Mouse (Mus musculus) kidney, adult 10 weeks (tissue): ENCODE results near the gene Samt2. TPM values are rescaled to one million over a fixed set of nuclear protein-coding genes. Genes with fewer than 3 reads are reported as not detected.

ENCODE experiments used
- polyA plus RNA-seq: library from polyadenylated mRNA; stranded (reverse); fragments of 350-450 nt; fragmentation: Illumina TruSeq; extraction: RNeasy Lipid Tissue Mini Kit (QIAGEN cat#74804); gene quantifications from one replicate; pipeline ENCODE4 v1.2.3, GENCODE M21; 2014; ENCODE audit warnings: low read depth, low replicate concordance

The Samt2 gene
- polyA plus RNA-seq: not detected

DNA sequence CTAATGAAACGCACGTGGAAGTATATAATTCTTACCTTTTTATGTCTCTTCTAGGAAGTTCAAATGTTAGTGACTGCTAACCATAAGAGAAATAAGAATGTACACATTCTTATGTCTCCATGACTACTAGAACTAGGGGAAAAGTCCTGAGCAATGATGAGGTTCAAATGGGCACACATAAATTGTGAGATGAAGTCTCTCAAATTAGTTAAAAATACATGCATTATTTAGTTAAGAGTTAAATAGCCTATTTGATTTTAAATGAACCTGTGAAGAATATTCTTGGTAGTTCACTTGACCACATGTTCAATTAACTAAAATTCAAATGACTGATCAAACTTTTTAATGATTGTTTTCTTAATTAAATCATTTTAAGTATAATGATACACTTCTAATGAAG lies at the start of gene Samt2:
Samt2 (minus strand) TSS at position 101 of the 400 bp plus-strand sequence.

Other genes starting within 250 kb of the Samt2 start
- gene 4930524N10Rik, start 236.0 kb downstream of the Samt2 start, polyA plus RNA-seq: not detected
- not detected for gene Samt4, start 97.4 kb downstream of the Samt2 start, polyA plus RNA-seq